Mouse (Mus musculus) Patski (cell line): ENCODE measurements around the gene Btg2. TPM values are rescaled to one million over a fixed set of nuclear protein-coding genes. Genes with fewer than 3 reads are reported as not detected.

Source experiments
- ATAC-seq: fragments of 100-300 bp; one replicate; pipeline ENCODE4 v1.8.0; 2021
- CTCF ChIA-PET: fragments of 350-600 bp; sonication (Branson Sonifier 250); formaldehyde crosslinking; loops from one replicate; lab custom pipeline; 2022; ENCODE audit warnings: inconsistent platforms; lab: Charles Lee
- POLR2A ChIA-PET: fragments of 350-600 bp; sonication (Branson Sonifier 250); formaldehyde crosslinking; loops from one replicate; lab custom pipeline; 2022; ENCODE audit warnings: antibody characterized with exemption, inconsistent platforms; lab: Charles Lee
- DNase-seq: peaks from one replicate; pipeline ENCODE4 v3.0.0-alpha.2; 2011; ENCODE audit warnings: low read depth, low spot score
- H3K27me3 ChIP-seq: fragments of 371-371 bp; one replicate; pipeline ENCODE4 v1.5.1; 2021
- CTCF ChIP-seq: fragments of 100-300 bp; IDR thresholded peaks from one replicate; pipeline ENCODE4 v1.5.1; 2021
- in situ Hi-C: fragments of 300-500 bp; cut with MboI; formaldehyde crosslinking; loops from 3 replicates; pipeline ENCODE4 v1.11.1; 2018; ENCODE audit warnings: low pct_unique_long_range_greater_than_20kb, mixed read lengths
- polyA plus RNA-seq: library from polyadenylated mRNA; unstranded; gene quantifications from one replicate; pipeline ENCODE4 v1.2.3, GENCODE M21; 2021

Gene Btg2
- polyA plus RNA-seq, 1 experiment from 2014 or later = 90.2 TPM

DNA sequence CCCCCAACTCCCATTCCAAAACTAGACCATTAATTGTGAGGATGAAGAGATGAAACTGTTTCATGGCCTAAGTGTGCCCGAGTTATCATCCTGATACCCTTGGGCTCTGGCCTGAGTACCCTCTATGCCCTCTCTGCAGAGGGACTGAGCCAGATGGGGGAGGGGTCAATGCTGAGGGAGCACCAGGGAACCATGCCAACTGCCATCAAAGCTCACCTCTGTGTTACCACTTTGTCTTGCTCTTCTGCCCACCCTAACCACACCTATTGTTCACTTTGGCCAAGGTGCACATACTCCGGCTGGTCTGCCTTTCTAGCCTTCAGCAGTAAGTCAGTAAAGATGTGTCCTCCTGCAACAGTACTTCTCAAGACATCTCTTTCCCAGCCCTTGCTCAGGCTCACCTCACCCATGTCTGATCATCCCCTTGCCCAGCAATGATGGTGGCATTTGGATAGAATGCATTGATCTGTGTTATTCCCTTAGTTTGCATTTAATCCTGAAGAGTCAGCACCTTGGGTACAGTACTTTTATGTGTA, 14.6 kb downstream of the Btg2 start:
- no peak for ATAC-seq
- in situ Hi-C loops = no loop called here
- ChIA-PET CTCF (interaction anchor here (2.1 kb wide), 1 partner anchor 35 kb away, joined by 10 read pairs; no protein-coding TSS in a partner anchor), POLR2A (interaction anchor here (5.0 kb wide), 1 partner anchor 14 kb away, joined by 40 read pairs; the partner anchor contains the start of gene Btg2)
- H3K27me3 ChIP-seq = no peaks in the 10 kb centered on the region
- no peak for TF ChIP-seq CTCF
- DNase-seq = no peak

DNA sequence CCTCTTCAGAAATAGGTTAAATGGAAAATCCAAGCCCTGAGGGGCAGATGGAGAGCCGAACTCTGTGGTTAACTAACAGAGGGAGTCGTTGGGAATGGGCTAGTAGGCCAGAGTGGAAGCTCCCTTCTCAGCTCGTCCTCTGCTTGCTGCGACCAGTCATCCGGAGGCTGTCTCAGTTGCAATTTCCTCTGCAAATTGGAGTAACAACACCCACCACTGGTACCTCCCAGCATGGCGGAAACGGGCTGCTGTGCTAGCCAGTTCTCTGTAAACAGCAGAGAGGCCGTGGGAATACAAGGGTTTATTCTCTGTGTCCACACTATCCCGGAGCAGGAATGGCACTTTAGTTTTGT, 15.2 kb downstream of the Btg2 start:
- ATAC-seq = no peak
- DNase-seq = no peak
- in situ Hi-C loops = no loop called here
- CTCF ChIA-PET = interaction anchor here (0.9 to 2.1 kb wide), 3 partner anchors 12 to 43 kb away, joined by 4 to 10 read pairs (median 4); no protein-coding TSS in a partner anchor
- POLR2A ChIA-PET = interaction anchor here (1.4 to 5.0 kb wide), 3 partner anchors 12 to 34 kb away, joined by 5 to 40 read pairs (median 10); partner anchors contain the start of gene Btg2
- TF ChIP-seq CTCF = no peak
- H3K27me3 ChIP-seq = no peaks in the 10 kb centered on the region

DNA sequence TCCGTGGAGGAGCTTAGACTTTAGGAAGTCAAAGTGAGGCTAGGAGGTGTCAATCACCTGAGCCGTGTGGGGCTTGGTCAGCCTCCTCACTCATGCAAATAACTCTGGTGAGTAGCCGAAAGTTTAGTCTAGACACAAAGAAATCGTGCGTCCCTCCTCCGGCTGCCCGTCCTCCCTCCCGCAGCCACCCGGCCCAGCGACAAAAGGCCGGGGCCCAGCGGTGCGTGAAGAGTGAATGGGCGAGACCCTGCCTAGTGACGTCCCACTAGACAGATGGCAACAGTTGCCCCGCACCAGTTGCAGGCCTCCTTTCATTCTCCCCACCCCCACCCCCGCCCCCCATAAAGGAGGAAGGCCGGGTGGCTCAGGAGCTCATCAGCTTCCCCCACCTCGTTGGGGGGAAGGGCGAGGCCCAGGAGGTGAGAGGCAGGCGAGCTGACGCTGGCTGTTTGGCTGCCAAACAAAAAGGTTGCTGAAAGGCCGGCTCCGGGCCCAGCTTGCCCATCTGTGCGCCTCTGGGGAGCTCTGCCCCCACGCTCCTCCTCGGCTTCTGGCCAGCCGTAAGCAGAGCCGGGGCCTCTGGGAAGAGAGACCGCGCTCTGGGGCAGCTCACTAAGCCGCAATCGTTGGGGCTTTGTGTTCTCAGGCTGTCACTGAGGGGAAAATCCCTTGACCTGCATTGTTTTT, 15.7 kb downstream of the Btg2 start:
- ChIA-PET POLR2A (interaction anchor here (0.6 to 5.0 kb wide), 7 partner anchors 10 to 326 kb away, joined by 3 to 40 read pairs (median 5); partner anchors contain the start of gene Btg2), CTCF (interaction anchor here (0.9 to 2.1 kb wide), 6 partner anchors 10 to 44 kb away, joined by 3 to 10 read pairs (median 4); partner anchors contain the start of gene Btg2)
- ATAC-seq (peak; percentile 52), DNase-seq (peak; percentile 88)
- no peaks in the 10 kb centered on the region for H3K27me3 ChIP-seq
- no peak for TF ChIP-seq CTCF
- in situ Hi-C loops = no loop called here

DNA sequence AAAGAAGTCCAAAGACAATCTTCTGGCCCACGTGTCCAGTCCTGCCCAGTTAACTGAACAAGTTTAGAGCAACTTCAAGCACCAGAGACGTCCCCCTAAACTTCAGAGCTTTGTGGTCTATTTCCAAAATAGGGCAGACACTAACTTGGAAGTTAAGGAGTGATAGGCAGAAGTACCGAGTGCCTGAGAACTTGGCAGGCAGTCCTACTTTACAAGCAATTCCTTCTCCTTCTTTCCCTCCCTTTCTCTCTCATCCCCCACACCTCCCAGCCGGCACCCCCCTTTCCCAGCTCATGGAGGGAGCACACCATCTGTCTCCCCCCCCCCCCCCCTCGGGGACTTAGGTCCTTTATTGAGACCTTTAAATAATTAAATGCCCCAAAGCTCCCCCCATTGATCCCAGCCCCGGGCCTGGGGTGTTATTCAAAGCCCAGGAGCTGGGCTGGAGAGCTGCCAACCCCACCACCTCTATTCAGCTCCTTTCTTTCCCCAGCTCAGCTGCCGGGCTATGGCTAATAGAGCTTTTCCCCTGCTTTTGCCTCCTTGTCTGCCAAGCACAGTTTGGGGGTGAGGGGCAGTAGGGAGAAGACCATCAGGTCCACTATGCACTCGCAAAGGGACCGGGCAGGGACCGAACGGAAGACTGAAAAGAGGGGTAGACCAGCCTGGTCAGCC, 16.4 kb downstream of the Btg2 start:
- TF ChIP-seq CTCF = no peak
- H3K27me3 ChIP-seq = no peaks in the 10 kb centered on the region
- CTCF ChIA-PET = interaction anchor here (1.0 to 2.1 kb wide), 6 partner anchors 9 to 44 kb away, joined by 3 to 10 read pairs (median 4); partner anchors contain the start of gene Btg2
- ATAC-seq = no peak
- POLR2A ChIA-PET = interaction anchor here (0.6 to 5.0 kb wide), 7 partner anchors 11 to 326 kb away, joined by 3 to 40 read pairs (median 5); partner anchors contain the start of gene Btg2
- in situ Hi-C loops = no loop called here
- no peak for DNase-seq

DNA sequence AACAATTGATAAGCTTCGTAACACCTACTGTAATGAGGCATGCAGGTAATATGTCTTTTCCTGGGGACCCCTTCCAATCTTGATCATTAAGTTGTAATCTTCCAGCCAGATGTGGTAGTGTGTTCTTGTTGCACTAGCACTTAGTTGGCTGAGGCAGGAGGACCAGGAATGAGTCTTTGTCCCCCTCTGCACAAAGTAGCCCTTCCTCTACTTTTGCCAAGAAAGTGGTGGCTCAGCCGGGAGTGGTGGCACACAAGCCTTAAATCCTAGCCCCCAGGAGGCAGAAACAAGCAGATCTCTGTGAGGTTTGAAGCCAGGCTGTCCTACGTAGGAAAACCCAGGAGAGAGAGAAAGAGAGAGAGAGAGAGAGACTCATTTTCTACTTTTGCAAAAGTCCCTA, 17.0 kb downstream of the Btg2 start:
- no peak for DNase-seq
- no peaks in the 10 kb centered on the region for H3K27me3 ChIP-seq
- CTCF ChIA-PET = interaction anchor here (1.5 to 2.9 kb wide), 4 partner anchors 13 to 45 kb away, joined by 4 to 15 read pairs (median 7); no protein-coding TSS in a partner anchor
- in situ Hi-C loops = no loop called here
- TF ChIP-seq CTCF = no peak
- no peak for ATAC-seq
- POLR2A ChIA-PET = interaction anchor here (1.3 to 5.0 kb wide), 4 partner anchors 11 to 145 kb away, joined by 3 to 40 read pairs (median 9); partner anchors contain the start of gene Btg2

DNA sequence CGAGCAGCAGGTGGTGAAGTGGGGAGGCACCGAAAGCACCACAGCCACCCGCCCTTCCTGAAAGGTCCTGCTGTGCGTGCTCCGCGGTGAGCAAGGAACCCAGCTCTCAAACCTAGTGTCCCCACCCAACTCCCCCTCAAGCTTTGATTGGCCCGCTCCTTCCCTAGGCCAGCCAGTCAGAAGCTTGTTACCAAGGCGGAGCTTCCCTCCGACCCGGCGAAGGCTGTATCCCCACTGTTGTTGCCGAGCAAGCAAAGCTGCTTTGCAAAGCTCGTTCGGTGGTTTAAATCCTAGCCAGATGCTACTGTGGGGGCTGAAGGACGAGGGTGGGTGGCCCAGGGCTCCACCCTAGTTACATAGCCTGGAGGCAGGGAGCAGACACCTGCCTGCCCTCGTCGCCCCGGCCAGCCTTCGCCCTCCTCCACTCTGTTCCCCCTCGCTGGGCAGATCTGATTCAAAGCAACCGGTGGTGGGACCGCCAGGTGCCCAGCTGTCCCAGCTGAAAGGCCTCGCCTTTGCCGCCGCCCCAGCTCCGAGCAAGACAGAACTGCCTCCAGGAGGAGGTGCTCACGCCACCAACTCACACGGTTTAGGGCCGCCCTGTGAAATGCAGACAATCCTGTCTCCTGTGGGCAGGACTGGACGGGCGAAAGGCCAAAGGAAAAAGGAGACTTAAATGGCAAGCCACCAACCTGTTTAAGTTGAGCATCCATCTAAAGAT, 17.9 kb downstream of the Btg2 start:
- in situ Hi-C loops = no loop called here
- TF ChIP-seq CTCF = no peak
- DNase-seq (no peak), ATAC-seq (peak; percentile 55)
- no peaks in the 10 kb centered on the region for H3K27me3 ChIP-seq
- POLR2A ChIA-PET = interaction anchor here (0.9 to 5.0 kb wide), 4 partner anchors 12 to 39 kb away, joined by 3 to 40 read pairs (median 6); partner anchors contain the start of gene Btg2
- CTCF ChIA-PET = interaction anchor here (0.8 to 2.9 kb wide), 6 partner anchors 11 to 59 kb away, joined by 3 to 15 read pairs (median 4); partner anchors contain the start of gene Btg2

DNA sequence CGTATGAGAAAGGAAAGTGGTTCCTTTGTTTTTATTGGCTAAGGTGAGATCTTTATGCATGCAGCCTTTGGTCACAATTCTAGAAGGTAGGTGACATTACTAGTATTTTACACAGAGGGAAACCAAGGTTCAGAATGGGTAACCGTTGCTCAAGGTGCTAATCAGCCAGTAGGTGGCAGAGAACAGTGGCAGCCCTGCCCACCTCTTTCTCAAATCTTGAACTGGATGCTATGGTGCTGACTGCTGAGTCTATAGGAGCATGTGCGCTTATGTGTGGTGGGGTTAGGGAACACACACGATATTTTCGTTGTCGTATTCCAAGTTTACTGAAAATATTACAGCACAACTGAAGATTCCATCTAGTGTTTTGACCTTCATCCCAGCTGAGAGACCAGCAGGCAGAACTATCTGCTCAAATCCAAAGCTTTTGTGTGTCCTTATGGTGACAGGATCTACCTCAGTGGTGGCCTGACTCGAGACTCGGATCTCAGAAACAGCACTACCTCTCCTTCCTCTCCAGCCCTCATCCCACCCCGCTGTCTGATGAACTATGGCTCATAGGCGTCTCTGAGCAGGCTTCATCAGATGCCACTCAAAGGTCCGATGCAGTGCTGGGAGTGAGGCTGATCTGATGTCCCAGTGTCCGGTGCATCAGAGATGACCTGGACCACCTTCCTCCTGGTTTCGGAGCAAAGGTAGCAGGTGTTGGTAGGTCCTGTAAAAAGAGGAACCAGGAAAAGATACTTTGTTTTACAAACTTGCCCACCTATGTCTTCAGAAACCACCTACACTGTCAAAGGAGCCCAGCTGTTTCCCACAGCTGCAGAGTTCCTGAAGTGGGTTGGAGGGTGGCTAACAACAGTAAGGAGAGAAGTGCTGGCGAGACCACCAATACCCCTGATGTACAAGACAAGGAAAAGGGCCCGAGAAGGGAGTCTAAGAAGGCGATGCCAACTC, 18.9 kb downstream of the Btg2 start:
- in situ Hi-C loops = loop anchor here (5.0 kb wide), 1 partner anchor 42 kb away; no protein-coding TSS in a partner anchor
- no peak for TF ChIP-seq CTCF
- ATAC-seq (no peak), DNase-seq (no peak)
- CTCF ChIA-PET = interaction anchor here (0.8 to 8.5 kb wide), 7 partner anchors 10 to 60 kb away, joined by 3 to 72 read pairs (median 6); partner anchors contain the start of genes Btg2 and Chit1
- POLR2A ChIA-PET = interaction anchor here (0.9 to 5.0 kb wide), 3 partner anchors 15 to 40 kb away, joined by 3 to 40 read pairs (median 3); partner anchors contain the start of gene Btg2
- H3K27me3 ChIP-seq = no peaks in the 10 kb centered on the region

DNA sequence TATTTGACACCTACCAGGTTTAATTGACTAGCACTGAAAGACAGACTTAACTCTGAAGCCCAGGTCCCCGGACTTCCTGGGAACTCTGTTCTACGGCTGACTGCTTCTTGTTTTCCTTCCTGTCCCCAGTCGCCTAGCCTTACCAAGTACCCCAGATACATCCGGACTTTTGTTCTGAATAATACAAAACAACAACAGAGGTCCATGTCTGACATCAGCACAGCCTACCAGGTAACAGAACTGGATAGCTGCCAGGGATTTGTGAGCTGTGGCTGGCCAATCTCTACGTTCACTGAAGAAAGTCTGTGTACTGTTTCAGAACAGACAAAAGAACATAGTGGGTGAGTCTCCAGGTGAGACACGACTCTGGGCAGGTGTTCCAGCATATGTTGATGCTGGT, 20.1 kb downstream of the Btg2 start:
- POLR2A ChIA-PET = interaction anchor here (0.6 kb wide), 1 partner anchor 16 kb away, joined by 4 read pairs; no protein-coding TSS in a partner anchor
- H3K27me3 ChIP-seq = no peaks in the 10 kb centered on the region
- in situ Hi-C loops = loop anchor here (5.0 kb wide), 1 partner anchor 43 kb away; no protein-coding TSS in a partner anchor
- TF ChIP-seq CTCF = no peak
- ATAC-seq (no peak), DNase-seq (no peak)
- CTCF ChIA-PET = interaction anchor here (0.6 to 8.5 kb wide), 7 partner anchors 12 to 61 kb away, joined by 3 to 72 read pairs (median 6); partner anchors contain the start of genes Btg2 and Chit1
